Mouse (Mus musculus) heart, embryonic 11.5 days (tissue): ENCODE results near the gene Ralgps1. TPM values are rescaled to one million over a fixed set of nuclear protein-coding genes. Genes with fewer than 3 reads are reported as not detected.
"Not testable (repeated sequence)": the region's sequence is repeated elsewhere in the genome, so short reads cannot be mapped to it uniquely, and the experiment has no call there.

ENCODE experiments used
- ATAC-seq: fragments of 200-750 bp; cut with Nextera tagmentation; replicated peaks from 2 replicates; pipeline ENCODE4 v1.8.0; 2017; ENCODE audit warnings: moderate library complexity; ENCODE audit not compliant: insufficient number of reproducible peaks, low FRiP score, low TSS enrichment
- H3K27ac ChIP-seq: fragments of 300-500 bp; sonication (generic); 2 replicates; pipeline ENCODE4 v1.5.1; 2014; ENCODE audit warnings: mild to moderate bottlenecking, low read depth, low read length
- H3K27me3 ChIP-seq: fragments of 300-500 bp; sonication (generic); 2 replicates; pipeline ENCODE4 v1.6.1; 2014; ENCODE audit warnings: mild to moderate bottlenecking, low read length, mixed read lengths; ENCODE audit not compliant: control insufficient read depth, insufficient read depth
- H3K36me3 ChIP-seq: fragments of 300-500 bp; sonication (generic); 2 replicates; pipeline ENCODE4 v1.6.1; 2014; ENCODE audit warnings: mild to moderate bottlenecking, low read length, moderate library complexity, mixed read lengths; ENCODE audit not compliant: control insufficient read depth, insufficient read depth
- H3K4me1 ChIP-seq: fragments of 300-500 bp; sonication (generic); 2 replicates; pipeline ENCODE4 v1.6.1; 2014; ENCODE audit warnings: low read length; ENCODE audit not compliant: control insufficient read depth, insufficient read depth
- H3K4me2 ChIP-seq: fragments of 300-500 bp; sonication (generic); 2 replicates; pipeline ENCODE4 v1.6.1; 2014; ENCODE audit warnings: mild to moderate bottlenecking, moderate library complexity
- H3K4me3 ChIP-seq: fragments of 300-500 bp; sonication (generic); 2 replicates; pipeline ENCODE4 v1.5.1; 2014; ENCODE audit warnings: low read depth, low read length
- H3K9ac ChIP-seq: fragments of 300-500 bp; sonication (generic); 2 replicates; pipeline ENCODE4 v1.6.1; 2014; ENCODE audit warnings: mild to moderate bottlenecking, low read depth, low read length, moderate library complexity
- H3K9me3 ChIP-seq: fragments of 300-500 bp; sonication (generic); replicated peaks from 2 replicates; pipeline ENCODE4 v1.6.1; 2016; ENCODE audit warnings: low read length; ENCODE audit not compliant: control insufficient read depth
- WGBS: fragments of 180-500 bp; shearing (Covaris S2); extraction: QIAGEN DNeasy Blood & Tissue Kit; methylation state at CpG from one replicate; pipeline ENCODE4 v1.1.7; 2014; ENCODE audit not compliant: insufficient replicate concordance; 5-methylcytosine and 5-hydroxymethylcytosine counted together
- polyA plus RNA-seq: library from polyadenylated mRNA; unstranded; fragments of >200 nt; fragmentation: Nextera tagmentation; extraction: Ambion mirVana; gene quantifications from 2 replicates; pipeline ENCODE4 v1.2.1, GENCODE M21; 2014

The Ralgps1 gene
- polyA plus RNA-seq, 1 experiment from 2014 or later: 6.6 TPM

- ATAC-seq: no peak
- Histone ChIP-seq H3K9me3 (no peaks in the 10 kb centered on the region), H3K9ac (no peak overlapping the region), H3K4me2 (no peak overlapping the region), H3K4me3 (no peak overlapping the region), H3K27me3 (peaks cover 12% of the 10 kb centered on the region), H3K36me3 (no peaks in the 10 kb centered on the region), H3K4me1 (peaks cover 9% of the 10 kb centered on the region; the same call in 1 of the 2 replicates), H3K27ac (no peak overlapping the region)
- 42% methylated on average over 2 of the region's 2 CpGs for WGBS
Measured at GRCm38 (mm10) chr2:33127271-33127670, 244.0 kb downstream of the Ralgps1 start.

DNA sequence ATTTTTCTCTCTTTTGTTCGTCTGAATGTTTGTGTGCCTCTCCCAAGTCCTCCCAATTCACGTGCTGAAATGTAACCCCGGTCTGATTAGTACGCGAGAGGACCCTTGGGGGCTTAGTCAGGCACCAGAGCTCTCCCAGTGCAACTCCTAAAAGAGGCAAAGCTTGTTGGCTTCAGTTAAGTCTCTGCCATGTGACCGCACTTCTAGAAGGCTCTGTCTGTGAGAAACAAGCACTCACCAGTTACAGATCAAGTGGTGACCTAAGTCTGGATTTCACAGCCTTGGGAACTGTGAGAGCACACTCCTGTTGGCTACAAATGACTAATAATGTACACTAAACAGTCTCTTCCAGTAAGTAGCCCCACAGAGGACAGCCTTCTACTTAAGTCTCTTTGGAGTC is 248.4 kb downstream of the Ralgps1 start:
- 73% methylated on average over 6 of the region's 6 CpGs for WGBS
- no peaks in the 10 kb centered on the region for H3K9me3 ChIP-seq
- ATAC-seq: no peak

GRCm38 (mm10) chr2:33100536-33100935 is 270.8 kb downstream of the Ralgps1 start:
- Histone ChIP-seq H3K4me2 (no peak overlapping the region), H3K9ac (no peak overlapping the region), H3K4me1 (peaks cover 4% of the 10 kb centered on the region; the same call in 1 of the 2 replicates), H3K36me3 (no peaks in the 10 kb centered on the region), H3K9me3 (no peaks in the 10 kb centered on the region), H3K4me3 (no peak overlapping the region), H3K27me3 (no peaks in the 10 kb centered on the region), H3K27ac (no peak overlapping the region)
- 76% methylated on average over 8 of the region's 8 CpGs for WGBS
- ATAC-seq: no peak

More for the DNA sequence above, 248.4 kb downstream of the Ralgps1 start:
- Histone ChIP-seq H3K36me3 (no peaks in the 10 kb centered on the region), H3K9ac (no peak overlapping the region), H3K4me1 (peaks cover 6% of the 10 kb centered on the region; the same call in 1 of the 2 replicates), H3K4me3 (no peak overlapping the region), H3K27me3 (no peaks in the 10 kb centered on the region), H3K4me2 (no peak overlapping the region), H3K27ac (no peak overlapping the region)

DNA sequence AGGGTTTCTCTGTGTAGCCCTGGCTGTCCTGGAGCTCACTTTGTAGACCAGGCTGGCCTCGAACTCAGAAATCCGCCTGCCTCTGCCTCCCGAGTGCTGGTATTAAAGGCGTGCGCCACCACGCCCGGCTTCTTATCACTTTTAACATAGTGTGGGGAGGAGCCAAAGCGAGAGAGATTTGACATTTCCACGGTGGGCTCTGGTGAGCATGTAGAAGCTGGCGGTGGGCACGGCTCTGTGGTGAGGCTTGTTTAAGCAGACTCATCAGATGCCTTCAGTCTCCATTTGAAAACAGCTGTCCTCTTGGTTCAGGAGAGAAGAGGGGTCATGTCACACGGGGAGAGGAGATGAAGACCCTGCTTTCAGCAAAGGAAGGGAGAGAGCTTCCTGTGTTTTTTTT is 274.0 kb downstream of the Ralgps1 start:
- not testable (repeated sequence) for H3K4me3 ChIP-seq, H3K4me1 ChIP-seq, H3K9ac ChIP-seq, H3K27me3 ChIP-seq, H3K36me3 ChIP-seq, H3K9me3 ChIP-seq, ATAC-seq, H3K27ac ChIP-seq, H3K4me2 ChIP-seq
- WGBS: 76% methylated on average over 12 of the region's 12 CpGs

- Histone ChIP-seq H3K4me2 (no peak overlapping the region), H3K36me3 (no peaks in the 10 kb centered on the region), H3K27ac (no peak overlapping the region), H3K4me1 (no peaks in the 10 kb centered on the region; the same call in 1 of the 2 replicates), H3K27me3 (no peaks in the 10 kb centered on the region), H3K4me3 (no peak overlapping the region), H3K9me3 (no peaks in the 10 kb centered on the region), H3K9ac (no peak overlapping the region)
- WGBS: 65% methylated on average over 10 of the region's 10 CpGs
- no peak for ATAC-seq
Measured at GRCm38 (mm10) chr2:33095221-33095671, 276.0 kb downstream of the Ralgps1 start.

DNA sequence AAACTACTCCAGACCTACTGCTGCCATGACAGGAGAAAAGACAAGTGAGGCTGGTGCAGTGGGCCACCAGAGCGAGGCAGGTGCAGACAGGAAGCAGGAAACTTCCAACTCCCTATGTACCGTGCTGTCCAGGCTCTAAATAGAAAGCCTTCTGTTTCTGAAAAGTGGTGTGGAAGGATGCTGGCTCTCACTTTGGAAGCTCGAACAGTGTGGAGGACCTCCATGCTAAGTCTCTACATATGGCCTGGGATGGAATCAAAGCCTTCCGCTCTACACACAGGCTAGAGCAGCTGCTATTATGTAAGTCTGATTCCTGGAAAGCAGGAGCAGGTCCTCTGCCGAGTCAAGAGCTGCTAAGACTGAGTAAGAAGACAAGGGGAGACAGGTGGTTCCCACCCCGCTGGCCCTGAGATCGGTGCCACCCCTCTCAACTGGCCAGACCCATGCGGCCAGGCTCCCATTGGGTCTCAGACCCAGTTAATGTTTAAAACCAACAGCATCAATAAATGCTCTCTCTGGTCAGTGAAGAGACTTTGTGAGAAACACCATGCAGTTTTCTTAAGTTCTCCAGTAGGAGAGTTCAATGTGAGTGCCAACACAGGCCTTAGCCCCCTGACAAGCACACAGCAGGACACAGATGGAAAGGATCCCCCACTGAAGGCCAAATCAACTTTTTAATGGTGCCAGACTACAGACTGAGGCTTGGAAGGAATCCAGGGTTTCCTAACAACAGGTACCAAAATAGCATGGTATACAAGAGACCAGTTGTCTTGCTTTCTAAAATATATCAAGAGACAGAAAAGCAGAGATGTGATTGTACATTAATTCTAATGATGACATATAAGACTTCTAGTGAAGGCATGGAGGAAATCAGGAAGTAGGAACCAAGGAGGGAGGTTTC is 280.4 kb downstream of the Ralgps1 start:
- no peak for ATAC-seq
- Histone ChIP-seq H3K4me2 (no peak overlapping the region), H3K9ac (no peak overlapping the region), H3K36me3 (no peaks in the 10 kb centered on the region), H3K27me3 (no peaks in the 10 kb centered on the region), H3K4me3 (no peak overlapping the region), H3K27ac (no peak overlapping the region), H3K4me1 (no peaks in the 10 kb centered on the region; the same call in 1 of the 2 replicates), H3K9me3 (no peaks in the 10 kb centered on the region)
- WGBS: 70% methylated on average over 8 of the region's 8 CpGs

DNA sequence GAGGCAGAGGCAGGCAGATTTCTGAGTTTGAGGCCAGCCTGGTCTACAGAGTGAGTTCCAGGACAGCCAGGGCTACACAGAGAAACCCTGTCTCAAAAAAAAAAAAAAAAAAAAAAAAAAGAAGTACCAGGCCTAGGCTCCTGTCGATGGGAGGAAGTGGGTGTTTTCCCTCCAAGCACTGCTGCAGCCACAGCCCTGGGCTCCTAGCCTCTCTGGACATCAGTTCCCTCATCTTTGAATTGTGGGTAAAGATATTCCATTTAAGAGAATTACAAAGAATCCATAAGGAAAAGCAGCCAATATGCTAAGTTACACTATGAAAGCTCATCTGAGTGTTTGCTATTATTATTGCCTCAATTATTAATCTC is 281.3 kb downstream of the Ralgps1 start:
- H3K4me1 ChIP-seq, H3K4me3 ChIP-seq, H3K9me3 ChIP-seq, ATAC-seq, H3K9ac ChIP-seq, H3K27me3 ChIP-seq, H3K4me2 ChIP-seq, H3K36me3 ChIP-seq, H3K27ac ChIP-seq: not testable (repeated sequence)
- WGBS: 67% methylated on average over 1 of the region's 1 CpGs

- Histone ChIP-seq H3K9me3 (no peaks in the 10 kb centered on the region), H3K9ac (no peak overlapping the region), H3K36me3 (no peaks in the 10 kb centered on the region), H3K4me3 (no peak overlapping the region), H3K4me1 (no peaks in the 10 kb centered on the region), H3K4me2 (no peak overlapping the region), H3K27ac (no peak overlapping the region), H3K27me3 (no peaks in the 10 kb centered on the region)
- ATAC-seq: no peak
- WGBS: 70% methylated on average over 5 of the region's 5 CpGs
Measured at GRCm38 (mm10) chr2:33089356-33090032, 281.8 kb downstream of the Ralgps1 start.
